Mouse (Mus musculus): Measurements from ENCODE around the gene Tmem120b. TPM values are rescaled to one million over a fixed set of nuclear protein-coding genes. Genes with fewer than 3 reads are reported as not detected.
A peak's percentile ranks its signal among the peaks of the same experiment; 100 is the strongest.

The Tmem120b gene
- polyA plus RNA-seq, 1 experiment from 2014 or later = 10.4 TPM

- no peaks in the 10 kb centered on the region for H3K27me3 ChIP-seq (replicated peaks; ENCODE audit: control insufficient read depth, insufficient read depth, low read length)
- no peak overlapping the region for H3K27ac ChIP-seq (ENCODE audit: low read length)
- H3K4me1 ChIP-seq (ENCODE audit: control insufficient read depth, insufficient read depth, low read length) = no peaks in the 10 kb centered on the region
- no peaks in the 10 kb centered on the region for H3K36me3 ChIP-seq (ENCODE audit: control insufficient read depth, insufficient read depth, low read length)
- 89% methylated on average over 8 of the region's 8 CpGs for WGBS
- H3K9ac ChIP-seq (ENCODE audit: low read depth, low read length) = no peak overlapping the region
- no peak overlapping the region for H3K4me3 ChIP-seq (ENCODE audit: low read length)
- ATAC-seq = no peak
- no peaks in the 10 kb centered on the region for H3K9me3 ChIP-seq (ENCODE audit: control insufficient read depth, low read length)
- no peak overlapping the region for H3K4me2 ChIP-seq (ENCODE audit: low read depth, low read length)
Observed at GRCm38 (mm10) chr5:123096299-123096698, 28.1 kb downstream of the Tmem120b start.

GRCm38 (mm10) chr5:123098487-123098886 is 30.3 kb downstream of the Tmem120b start:
- H3K9me3 ChIP-seq (ENCODE audit: control insufficient read depth, low read length) = no peaks in the 10 kb centered on the region
- H3K4me3 ChIP-seq (ENCODE audit: low read length) = no peak overlapping the region
- no peak overlapping the region for H3K9ac ChIP-seq (ENCODE audit: low read depth, low read length)
- no peaks in the 10 kb centered on the region for H3K36me3 ChIP-seq (ENCODE audit: control insufficient read depth, insufficient read depth, low read length)
- no peak overlapping the region for H3K4me2 ChIP-seq (ENCODE audit: low read depth, low read length)
- no peak for ATAC-seq
- H3K27me3 ChIP-seq (replicated peaks; ENCODE audit: control insufficient read depth, insufficient read depth, low read length) = no peaks in the 10 kb centered on the region
- WGBS = 82% methylated on average over 2 of the region's 2 CpGs
- no peak overlapping the region for H3K27ac ChIP-seq (ENCODE audit: low read length)
- 0 out of 2 replicates have a peak, but pooled peaks cover 4% of the 10 kb centered on the region for H3K4me1 ChIP-seq (ENCODE audit: control insufficient read depth, insufficient read depth, low read length)

GRCm38 (mm10) chr5:123102376-123102775 is 34.2 kb downstream of the Tmem120b start:
- Histone ChIP-seq H3K27me3 (replicated peaks; ENCODE audit: control insufficient read depth, insufficient read depth, low read length) (no peaks in the 10 kb centered on the region), H3K4me1 (ENCODE audit: control insufficient read depth, insufficient read depth, low read length) (peaks cover 10% of the 10 kb centered on the region; the same call in 1 of the 2 replicates), H3K4me2 (ENCODE audit: low read depth, low read length) (no peak overlapping the region), H3K9ac (ENCODE audit: low read depth, low read length) (no peak overlapping the region), H3K4me3 (ENCODE audit: low read length) (no peak overlapping the region), H3K9me3 (ENCODE audit: control insufficient read depth, low read length) (no peaks in the 10 kb centered on the region), H3K27ac (ENCODE audit: low read length) (no peak overlapping the region), H3K36me3 (ENCODE audit: control insufficient read depth, insufficient read depth, low read length) (no peaks in the 10 kb centered on the region)
- no peak for ATAC-seq
- 57% methylated on average over 7 of the region's 7 CpGs for WGBS

GRCm38 (mm10) chr5:123103556-123103955 is 35.3 kb downstream of the Tmem120b start:
- Histone ChIP-seq H3K36me3 (ENCODE audit: control insufficient read depth, insufficient read depth, low read length) (no peaks in the 10 kb centered on the region), H3K27ac (ENCODE audit: low read length) (no peak overlapping the region; the same call in 1 of the 2 replicates), H3K4me2 (ENCODE audit: low read depth, low read length) (no peak overlapping the region), H3K27me3 (replicated peaks; ENCODE audit: control insufficient read depth, insufficient read depth, low read length) (no peaks in the 10 kb centered on the region), H3K4me1 (ENCODE audit: control insufficient read depth, insufficient read depth, low read length) (peaks cover 10% of the 10 kb centered on the region; the same call in 1 of the 2 replicates), H3K4me3 (ENCODE audit: low read length) (no peak overlapping the region), H3K9ac (ENCODE audit: low read depth, low read length) (no peak overlapping the region), H3K9me3 (ENCODE audit: control insufficient read depth, low read length) (no peaks in the 10 kb centered on the region)
- ATAC-seq = no peak; the same call in 1 of the 2 replicates
- WGBS = 55% methylated on average over 8 of the region's 8 CpGs

GRCm38 (mm10) chr5:123104769-123105168 is 36.6 kb downstream of the Tmem120b start:
- Histone ChIP-seq H3K27me3 (replicated peaks; ENCODE audit: control insufficient read depth, insufficient read depth, low read length) (no peaks in the 10 kb centered on the region), H3K36me3 (ENCODE audit: control insufficient read depth, insufficient read depth, low read length) (no peaks in the 10 kb centered on the region), H3K9me3 (ENCODE audit: control insufficient read depth, low read length) (no peaks in the 10 kb centered on the region), H3K27ac (ENCODE audit: low read length) (no peak overlapping the region), H3K9ac (ENCODE audit: low read depth, low read length) (no peak overlapping the region), H3K4me2 (ENCODE audit: low read depth, low read length) (no peak overlapping the region), H3K4me1 (ENCODE audit: control insufficient read depth, insufficient read depth, low read length) (peaks cover 10% of the 10 kb centered on the region; the same call in 1 of the 2 replicates), H3K4me3 (ENCODE audit: low read length) (no peak overlapping the region)
- no peak for ATAC-seq
- WGBS = 80% methylated on average over 6 of the region's 6 CpGs

- H3K27ac ChIP-seq (ENCODE audit: low read length) = no peak overlapping the region
- no peaks in the 10 kb centered on the region for H3K9me3 ChIP-seq (ENCODE audit: control insufficient read depth, low read length)
- H3K4me1 ChIP-seq (ENCODE audit: control insufficient read depth, insufficient read depth, low read length) = no peaks in the 10 kb centered on the region
- H3K4me3 ChIP-seq (ENCODE audit: low read length) = no peak overlapping the region
- no peaks in the 10 kb centered on the region for H3K36me3 ChIP-seq (ENCODE audit: control insufficient read depth, insufficient read depth, low read length)
- ATAC-seq = peak; percentile 55; the same call in 1 of the 2 replicates
- H3K9ac ChIP-seq (ENCODE audit: low read depth, low read length) = no peak overlapping the region
- no peaks in the 10 kb centered on the region for H3K27me3 ChIP-seq (replicated peaks; ENCODE audit: control insufficient read depth, insufficient read depth, low read length)
- peak overlapping the region; percentile 21 for H3K4me2 ChIP-seq (ENCODE audit: low read depth, low read length)
- WGBS = 34% methylated on average over 13 of the region's 13 CpGs
Observed at GRCm38 (mm10) chr5:123109452-123110203, 41.4 kb downstream of the Tmem120b start.

- H3K4me3 ChIP-seq (ENCODE audit: low read length) = no peak overlapping the region
- H3K9ac ChIP-seq (ENCODE audit: low read depth, low read length) = peak overlapping the region; percentile 38; the same call in 1 of the 2 replicates
- no peak overlapping the region for H3K4me2 ChIP-seq (ENCODE audit: low read depth, low read length)
- no peak overlapping the region for H3K27ac ChIP-seq (ENCODE audit: low read length)
- no peaks in the 10 kb centered on the region for H3K4me1 ChIP-seq (ENCODE audit: control insufficient read depth, insufficient read depth, low read length)
- 69% methylated on average over 13 of the region's 13 CpGs for WGBS
- H3K36me3 ChIP-seq (ENCODE audit: control insufficient read depth, insufficient read depth, low read length) = no peaks in the 10 kb centered on the region
- H3K9me3 ChIP-seq (ENCODE audit: control insufficient read depth, low read length) = no peaks in the 10 kb centered on the region
- no peaks in the 10 kb centered on the region for H3K27me3 ChIP-seq (replicated peaks; ENCODE audit: control insufficient read depth, insufficient read depth, low read length)
- no peak for ATAC-seq
Observed at GRCm38 (mm10) chr5:123110296-123110721, 42.1 kb downstream of the Tmem120b start.

- no peak overlapping the region for H3K9ac ChIP-seq (ENCODE audit: low read depth, low read length)
- H3K27me3 ChIP-seq (replicated peaks; ENCODE audit: control insufficient read depth, insufficient read depth, low read length) = no peaks in the 10 kb centered on the region
- H3K27ac ChIP-seq (ENCODE audit: low read length) = no peak overlapping the region
- H3K36me3 ChIP-seq (ENCODE audit: control insufficient read depth, insufficient read depth, low read length) = no peaks in the 10 kb centered on the region
- 63% methylated on average over 11 of the region's 11 CpGs for WGBS
- no peaks in the 10 kb centered on the region for H3K4me1 ChIP-seq (ENCODE audit: control insufficient read depth, insufficient read depth, low read length)
- no peak for ATAC-seq
- no peak overlapping the region for H3K4me2 ChIP-seq (ENCODE audit: low read depth, low read length)
- no peak overlapping the region for H3K4me3 ChIP-seq (ENCODE audit: low read length)
- no peaks in the 10 kb centered on the region for H3K9me3 ChIP-seq (ENCODE audit: control insufficient read depth, low read length)
Observed at GRCm38 (mm10) chr5:123114109-123114508, 45.9 kb downstream of the Tmem120b start.

GRCm38 (mm10) chr5:123114924-123115323 is 46.7 kb downstream of the Tmem120b start:
- ATAC-seq = no peak
- Histone ChIP-seq H3K27me3 (replicated peaks; ENCODE audit: control insufficient read depth, insufficient read depth, low read length) (no peaks in the 10 kb centered on the region), H3K4me3 (ENCODE audit: low read length) (no peak overlapping the region), H3K36me3 (ENCODE audit: control insufficient read depth, insufficient read depth, low read length) (no peaks in the 10 kb centered on the region), H3K27ac (ENCODE audit: low read length) (no peak overlapping the region), H3K9me3 (ENCODE audit: control insufficient read depth, low read length) (no peaks in the 10 kb centered on the region), H3K4me2 (ENCODE audit: low read depth, low read length) (no peak overlapping the region), H3K4me1 (ENCODE audit: control insufficient read depth, insufficient read depth, low read length) (no peaks in the 10 kb centered on the region), H3K9ac (ENCODE audit: low read depth, low read length) (no peak overlapping the region)
- 39% methylated on average over 7 of the region's 7 CpGs for WGBS
